Mouse (Mus musculus): ENCODE results near the gene Galnt18.

- no peak for TF ChIP-seq POLR2A (IDR thresholded peaks at IDR 0.05; ENCODE audit: borderline replicate concordance, low read depth, low read length)
- TF ChIP-seq CTCF (IDR thresholded peaks at IDR 0.05; ENCODE audit: low read depth, low read length): no peak
Measured at GRCm38 (mm10) chr7:111606091-111606490, 173.7 kb downstream of the Galnt18 start.
